Mouse (Mus musculus) hindbrain, embryonic 14.5 days (tissue): ENCODE data around the gene Ewsr1. TPM values are rescaled to one million over a fixed set of nuclear protein-coding genes. Genes with fewer than 3 reads are reported as not detected.

Experiments used
- ATAC-seq: fragments of 200-750 bp; cut with Nextera tagmentation; 2 replicates; pipeline ENCODE4 v1.8.0; 2017; ENCODE audit warnings: moderate number of reproducible peaks, mild to moderate bottlenecking, moderate TSS enrichment, moderate library complexity; ENCODE audit not compliant: low FRiP score
- DNase-seq: peaks from one replicate; pipeline ENCODE4 v3.0.0-alpha.2; 2015; ENCODE audit warnings: low spot score
- H3K27ac ChIP-seq: fragments of 300-500 bp; sonication (generic); 2 replicates; pipeline ENCODE4 v1.5.1; 2014; ENCODE audit warnings: mild to moderate bottlenecking, moderate library complexity
- H3K27me3 ChIP-seq: fragments of 300-500 bp; sonication (generic); 2 replicates; pipeline ENCODE4 v1.6.1; 2014; ENCODE audit warnings: mild to moderate bottlenecking, low read length, mixed read lengths; ENCODE audit not compliant: control insufficient read depth, insufficient read depth
- H3K36me3 ChIP-seq: fragments of 300-500 bp; sonication (generic); replicated peaks from 2 replicates; pipeline ENCODE4 v1.6.1; 2014; ENCODE audit not compliant: control insufficient read depth, insufficient read depth
- H3K4me1 ChIP-seq: fragments of 300-500 bp; sonication (generic); replicated peaks from 2 replicates; pipeline ENCODE4 v1.6.1; 2014; ENCODE audit warnings: antibody characterized with exemption, low read length, mixed read lengths; ENCODE audit not compliant: control insufficient read depth, insufficient read depth
- H3K4me2 ChIP-seq: fragments of 300-500 bp; sonication (generic); replicated peaks from 2 replicates; pipeline ENCODE4 v1.6.1; 2014; ENCODE audit warnings: mild to moderate bottlenecking, moderate library complexity
- H3K4me3 ChIP-seq: fragments of 300-500 bp; sonication (generic); replicated peaks from 2 replicates; pipeline ENCODE4 v1.5.1; 2014; ENCODE audit warnings: mild to moderate bottlenecking, low read length
- H3K9ac ChIP-seq: fragments of 300-500 bp; sonication (generic); 2 replicates; pipeline ENCODE4 v1.6.1; 2014
- H3K9me3 ChIP-seq: fragments of 300-500 bp; sonication (generic); 2 replicates; pipeline ENCODE4 v1.6.1; 2016; ENCODE audit warnings: low read length; ENCODE audit not compliant: control insufficient read depth
- WGBS: fragments of 180-500 bp; shearing (Covaris S2); extraction: QIAGEN DNeasy Blood & Tissue Kit; methylation state at CpG from one replicate; pipeline ENCODE4 v1.1.7; 2014; 5-methylcytosine and 5-hydroxymethylcytosine counted together
- polyA plus RNA-seq: library from polyadenylated mRNA; unstranded; fragments of >200 nt; fragmentation: Nextera tagmentation; extraction: Ambion mirVana; gene quantifications from 2 replicates; pipeline ENCODE4 v1.2.1, GENCODE M21; 2014

The Ewsr1 gene
- polyA plus RNA-seq, 1 experiment from 2014 or later: 288 TPM

DNA sequence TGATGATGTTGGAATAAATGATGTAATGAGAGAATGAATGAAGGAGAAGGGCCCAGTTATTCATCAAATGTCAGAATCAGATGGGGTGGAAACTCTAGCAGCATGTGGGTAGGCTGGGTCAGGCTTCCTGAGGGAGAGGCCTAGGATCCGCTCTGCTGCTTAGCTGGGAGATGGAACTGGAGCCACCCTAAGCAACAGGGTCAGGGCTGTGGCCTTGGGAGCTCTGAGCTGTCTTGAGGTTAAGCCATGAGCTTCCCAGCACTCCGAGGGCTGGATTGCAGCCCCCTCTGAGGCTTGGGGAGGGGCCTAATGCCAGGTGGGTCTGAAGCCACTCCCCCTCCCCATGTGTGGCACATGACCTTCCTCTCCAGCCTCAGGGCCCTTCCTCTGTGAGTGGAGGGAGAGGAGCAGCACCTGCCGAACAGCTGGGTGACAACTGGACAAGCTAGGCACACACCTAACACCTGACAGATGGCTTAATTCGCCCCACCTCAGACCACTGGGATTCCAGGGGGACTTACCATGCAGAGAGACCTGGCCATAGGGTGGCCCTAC is 31.1 kb upstream of the Ewsr1 start:
- peaks cover 11% of the 10 kb centered on the region for H3K4me1 ChIP-seq
- no peak overlapping the region for H3K4me2 ChIP-seq
- H3K9ac ChIP-seq: no peak overlapping the region
- no peak for DNase-seq
- H3K36me3 ChIP-seq: no peaks in the 10 kb centered on the region
- no peak overlapping the region for H3K4me3 ChIP-seq
- H3K27ac ChIP-seq: no peak overlapping the region
- no peaks in the 10 kb centered on the region for H3K27me3 ChIP-seq
- ATAC-seq: no peak
- 55% methylated on average over 4 of the region's 4 CpGs for WGBS
- no peaks in the 10 kb centered on the region; the same call in 1 of the 2 replicates for H3K9me3 ChIP-seq

DNA sequence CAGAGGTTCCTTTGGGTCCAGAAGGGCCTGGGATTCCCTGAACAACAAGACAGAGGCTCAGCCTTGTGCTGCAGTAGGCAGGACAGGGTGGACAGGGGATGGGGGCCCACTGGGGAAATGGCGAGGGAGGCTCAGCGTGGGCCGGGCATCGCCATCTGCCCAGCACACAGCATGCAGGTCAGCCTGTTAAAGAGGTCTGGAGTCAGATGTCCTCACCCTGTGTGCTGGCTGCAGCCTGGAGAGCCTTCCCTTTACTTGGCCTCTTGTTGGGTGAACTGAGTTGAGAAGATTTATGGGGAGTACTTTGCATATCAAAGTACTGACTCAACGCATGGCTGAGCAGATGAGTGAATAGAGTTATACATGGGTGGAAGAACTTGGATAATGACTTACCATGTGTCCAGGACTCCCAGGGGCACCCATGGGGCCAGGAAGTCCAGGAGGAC is 30.0 kb upstream of the Ewsr1 start:
- Histone ChIP-seq H3K36me3 (no peaks in the 10 kb centered on the region), H3K4me2 (no peak overlapping the region), H3K27ac (no peak overlapping the region), H3K4me3 (no peak overlapping the region), H3K4me1 (peaks cover 11% of the 10 kb centered on the region), H3K9ac (no peak overlapping the region), H3K27me3 (no peaks in the 10 kb centered on the region), H3K9me3 (no peaks in the 10 kb centered on the region; the same call in 1 of the 2 replicates)
- ATAC-seq (peak; percentile 58; the same call in 1 of the 2 replicates), DNase-seq (peak; percentile 30)
- 9% methylated on average over 5 of the region's 5 CpGs for WGBS

DNA sequence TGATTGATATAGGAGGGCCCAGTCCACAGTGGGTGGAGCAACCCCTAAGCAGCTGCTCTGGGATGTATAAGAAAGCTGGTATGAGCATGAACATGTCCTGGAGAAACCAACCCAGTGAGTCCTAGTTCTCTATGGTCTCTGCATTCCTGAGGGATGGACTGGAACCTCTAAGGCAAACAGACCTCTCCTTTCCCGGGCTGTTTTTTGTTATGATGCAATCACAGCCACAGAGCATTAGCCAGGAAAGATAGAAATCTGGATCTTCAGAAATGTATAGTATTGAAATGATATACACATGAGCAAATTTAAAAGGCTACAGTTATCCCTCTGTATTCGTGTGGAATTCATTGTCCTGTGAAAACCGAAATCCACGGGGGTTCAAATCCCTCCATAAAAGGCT is 26.6 kb upstream of the Ewsr1 start:
- H3K4me1 ChIP-seq: peaks cover 11% of the 10 kb centered on the region
- 82% methylated on average over 4 of the region's 4 CpGs for WGBS
- ATAC-seq (no peak), DNase-seq (no peak)
- H3K9ac ChIP-seq: no peak overlapping the region
- no peak overlapping the region for H3K27ac ChIP-seq
- no peaks in the 10 kb centered on the region for H3K36me3 ChIP-seq
- H3K4me3 ChIP-seq: no peak overlapping the region
- no peaks in the 10 kb centered on the region; the same call in 1 of the 2 replicates for H3K9me3 ChIP-seq
- H3K27me3 ChIP-seq: no peaks in the 10 kb centered on the region
- no peak overlapping the region for H3K4me2 ChIP-seq

DNA sequence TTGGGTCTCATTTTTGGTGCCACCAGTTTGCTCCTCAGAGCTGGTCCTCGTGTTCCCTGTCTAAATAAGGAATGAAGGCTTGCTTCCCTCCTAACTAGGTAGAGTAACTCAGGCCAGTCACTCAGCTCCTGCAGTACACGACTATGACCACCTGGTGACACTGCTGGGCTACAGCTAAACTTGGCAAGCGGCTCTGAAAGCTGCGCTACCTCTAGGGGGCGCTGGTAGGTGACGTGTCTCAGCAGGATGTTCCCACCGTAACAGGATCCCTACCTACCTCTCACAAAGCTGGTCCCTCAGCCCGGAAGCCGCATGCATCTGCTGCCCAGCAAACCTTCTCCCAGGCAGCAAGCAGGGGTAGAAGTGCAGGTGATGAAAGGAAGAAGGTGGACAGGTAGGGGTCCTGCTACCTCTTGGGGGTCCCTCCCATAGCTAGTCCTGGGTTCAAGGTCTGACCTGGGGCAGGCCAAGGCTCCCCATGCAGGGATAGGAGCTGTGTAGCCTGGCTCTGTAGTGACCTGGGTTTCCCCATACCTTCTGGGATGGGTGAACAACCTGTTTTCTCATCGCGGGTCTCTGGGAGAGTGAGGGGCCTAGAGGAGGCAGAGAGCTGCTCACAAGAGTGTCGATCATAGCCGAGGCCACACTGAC is 16.0 kb upstream of the Ewsr1 start:
- Histone ChIP-seq H3K36me3 (no peaks in the 10 kb centered on the region), H3K9ac (no peak overlapping the region), H3K4me3 (no peak overlapping the region), H3K27me3 (no peaks in the 10 kb centered on the region), H3K27ac (no peak overlapping the region), H3K4me2 (no peak overlapping the region), H3K9me3 (no peaks in the 10 kb centered on the region), H3K4me1 (no peaks in the 10 kb centered on the region)
- DNase-seq (peak; percentile 84), ATAC-seq (0 out of 2 replicates have a peak, but pooled peaks have one; percentile 38)
- WGBS: 36% methylated on average over 13 of the region's 13 CpGs

DNA sequence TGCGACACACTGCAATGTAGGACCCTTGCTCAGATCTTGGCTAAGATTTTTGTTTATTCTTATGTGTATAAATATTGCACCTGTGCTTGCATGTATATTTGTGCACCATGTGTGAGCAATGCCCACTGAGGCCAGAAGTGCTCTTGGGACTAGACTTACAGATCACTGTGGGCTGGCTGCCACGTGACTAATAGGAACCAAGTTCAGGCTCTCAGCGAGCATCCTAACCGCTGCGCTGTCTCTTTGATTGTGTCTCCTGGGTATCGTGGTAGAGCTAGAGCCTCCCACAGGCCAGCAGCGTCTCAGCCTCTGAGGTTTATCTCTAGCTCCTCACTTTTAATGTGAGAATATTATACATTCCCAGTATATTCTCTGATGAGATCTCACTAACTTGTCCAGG is 14.6 kb upstream of the Ewsr1 start:
- DNase-seq (no peak), ATAC-seq (no peak)
- Histone ChIP-seq H3K27me3 (no peaks in the 10 kb centered on the region), H3K27ac (no peak overlapping the region), H3K4me3 (no peak overlapping the region), H3K9me3 (no peaks in the 10 kb centered on the region), H3K36me3 (no peaks in the 10 kb centered on the region), H3K4me2 (no peak overlapping the region), H3K4me1 (no peaks in the 10 kb centered on the region), H3K9ac (no peak overlapping the region)
- 81% methylated on average over 7 of the region's 7 CpGs for WGBS

DNA sequence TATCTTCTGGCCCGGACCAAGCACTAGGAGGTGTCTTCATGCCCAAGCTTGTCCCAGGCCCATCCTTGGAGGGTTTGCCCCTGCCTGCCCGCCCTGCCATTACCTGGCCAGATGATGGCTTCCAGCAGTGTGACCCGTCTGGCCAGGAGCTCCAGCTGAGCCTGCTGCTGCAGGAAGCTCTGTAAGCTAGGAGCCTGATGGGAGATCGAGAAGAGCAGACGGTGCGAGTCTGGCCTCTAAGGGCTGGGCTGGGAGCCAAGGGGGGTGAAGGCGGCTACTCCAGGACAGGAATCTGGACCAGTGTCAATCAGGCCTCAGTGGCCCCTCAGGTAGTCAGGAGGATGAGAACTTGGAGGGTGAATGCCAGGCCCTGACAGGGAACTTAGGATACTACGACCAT is 10.4 kb upstream of the Ewsr1 start:
- Histone ChIP-seq H3K4me2 (no peak overlapping the region), H3K4me1 (no peaks in the 10 kb centered on the region), H3K9me3 (no peaks in the 10 kb centered on the region), H3K27me3 (no peaks in the 10 kb centered on the region), H3K4me3 (no peak overlapping the region), H3K9ac (no peak overlapping the region), H3K27ac (no peak overlapping the region), H3K36me3 (peaks cover 13% of the 10 kb centered on the region; the same call in 1 of the 2 replicates)
- ATAC-seq (no peak), DNase-seq (no peak)
- WGBS: 66% methylated on average over 8 of the region's 8 CpGs

DNA sequence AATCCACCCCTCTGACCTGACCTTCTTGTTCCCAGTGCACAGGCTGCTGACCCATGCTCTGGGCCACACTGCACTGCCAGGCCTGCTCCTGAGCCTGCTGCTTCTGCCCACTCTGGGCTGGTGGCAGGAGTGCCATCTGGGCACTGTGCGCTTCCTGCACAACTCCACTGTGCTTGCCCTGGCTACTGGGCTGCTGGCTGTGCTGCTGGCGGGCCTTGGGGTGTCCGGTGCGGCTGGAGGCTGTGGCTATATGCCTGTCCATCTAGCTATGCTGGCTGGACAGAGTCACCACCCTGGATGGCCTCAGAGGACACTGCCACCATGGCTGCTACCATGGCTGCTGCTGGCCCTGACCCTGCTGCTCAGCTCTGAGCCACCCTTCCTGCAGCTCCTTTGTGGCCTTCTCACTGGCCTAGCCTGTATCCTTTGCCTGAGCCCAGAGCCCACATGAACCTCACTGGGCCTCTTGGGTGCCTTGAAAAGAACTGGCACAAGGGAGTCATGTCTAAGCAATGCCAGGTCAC is 5.0 kb upstream of the Ewsr1 start:
- Histone ChIP-seq H3K9me3 (no peaks in the 10 kb centered on the region), H3K27ac (no peak overlapping the region), H3K36me3 (peaks cover 38% of the 10 kb centered on the region), H3K27me3 (no peaks in the 10 kb centered on the region), H3K4me1 (peaks cover 15% of the 10 kb centered on the region), H3K4me3 (no peak overlapping the region), H3K9ac (no peak overlapping the region), H3K4me2 (no peak overlapping the region)
- no peak for DNase-seq
- no peak for ATAC-seq
- 93% methylated on average over 4 of the region's 4 CpGs for WGBS

DNA sequence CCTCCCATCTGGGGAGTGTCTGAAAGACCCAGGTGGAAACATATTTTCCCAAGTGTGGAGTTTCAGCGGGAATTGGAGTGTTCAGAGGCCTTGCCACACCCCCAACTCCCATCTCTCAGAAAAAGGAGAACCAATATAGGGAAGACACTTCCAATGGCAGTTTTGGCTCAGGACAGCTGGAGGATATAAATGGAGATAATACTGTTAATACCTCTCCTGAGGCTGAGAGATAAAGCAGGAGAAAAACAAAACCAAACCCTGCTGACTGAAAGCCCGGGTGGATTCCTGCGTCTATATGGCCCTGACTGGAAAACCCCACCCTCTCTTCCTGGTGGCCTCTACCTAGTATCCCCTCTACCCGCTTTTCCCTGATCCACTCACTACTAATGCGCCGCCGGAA is 3.3 kb upstream of the Ewsr1 start:
- Histone ChIP-seq H3K9ac (no peak overlapping the region), H3K9me3 (no peaks in the 10 kb centered on the region), H3K4me3 (no peak overlapping the region), H3K4me1 (peaks cover 18% of the 10 kb centered on the region), H3K27me3 (no peaks in the 10 kb centered on the region), H3K36me3 (peaks cover 38% of the 10 kb centered on the region), H3K4me2 (no peak overlapping the region), H3K27ac (no peak overlapping the region)
- ATAC-seq (no peak), DNase-seq (no peak)
- WGBS: 93% methylated on average over 7 of the region's 7 CpGs

DNA sequence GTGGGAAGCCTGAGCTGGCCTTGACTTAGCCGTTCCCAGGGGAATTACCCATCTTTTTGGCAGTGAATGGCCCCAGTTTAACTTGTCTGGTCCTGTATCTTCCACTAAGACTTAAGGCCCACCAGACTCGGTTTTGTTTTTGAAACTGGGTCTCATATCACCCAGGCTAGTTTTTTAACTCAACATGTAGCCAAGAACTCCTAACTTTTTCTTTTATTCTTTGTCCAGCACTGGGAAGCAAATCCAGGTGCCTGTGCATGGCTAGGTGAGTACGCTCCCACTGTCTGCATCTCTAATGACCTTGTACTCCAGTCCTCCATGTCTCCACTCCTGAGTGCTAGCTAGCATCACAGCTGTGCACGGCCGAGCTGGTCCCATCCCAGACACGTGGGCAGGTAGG is 2.6 kb upstream of the Ewsr1 start:
- Histone ChIP-seq H3K4me2 (0 out of 2 replicates have a peak overlapping the region, but pooled peaks have one; percentile 87), H3K36me3 (peaks cover 38% of the 10 kb centered on the region), H3K27ac (no peak overlapping the region), H3K4me1 (peaks cover 26% of the 10 kb centered on the region), H3K27me3 (no peaks in the 10 kb centered on the region), H3K4me3 (no peak overlapping the region), H3K9ac (no peak overlapping the region), H3K9me3 (no peaks in the 10 kb centered on the region)
- 88% methylated on average over 6 of the region's 6 CpGs for WGBS
- DNase-seq (no peak), ATAC-seq (no peak)
